Mouse (Mus musculus) heart, postnatal 0 days (tissue): ENCODE data around the gene Mapre1.

ENCODE experiments used
- CTCF ChIP-seq: IDR thresholded peaks from 2 replicates; pipeline ENCODE4 v1.5.1; 2016; ENCODE audit warnings: antibody characterized with exemption, control low read depth, low read depth
- EP300 ChIP-seq: IDR thresholded peaks from 2 replicates; pipeline ENCODE4 v1.6.1; 2016; ENCODE audit warnings: antibody characterized with exemption, low read depth

DNA sequence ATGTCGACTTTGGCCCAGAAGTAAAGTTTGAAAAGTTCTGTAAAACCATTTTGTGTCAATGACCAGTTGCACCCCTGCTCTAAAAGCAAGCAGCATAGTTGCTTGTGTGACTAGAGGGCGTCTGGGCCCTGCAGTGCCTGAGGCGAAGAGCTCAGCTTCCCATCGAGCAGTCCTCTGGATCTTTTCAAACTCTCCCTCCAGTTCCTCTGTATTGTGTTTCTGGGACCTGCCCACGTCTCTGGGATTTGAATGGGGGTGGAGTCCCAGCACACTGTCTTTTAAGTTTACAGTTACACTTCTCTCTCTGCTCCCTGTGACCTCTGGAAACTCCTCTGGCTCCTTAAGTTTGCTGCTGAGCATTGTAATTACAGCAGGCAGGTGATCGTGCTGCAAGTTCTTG lies 26.4 kb downstream of the Mapre1 start:
- TF ChIP-seq CTCF = no peak
- no peak for TF ChIP-seq EP300
